Mouse (Mus musculus): ENCODE results near the gene Desi1. TPM values are rescaled to one million over a fixed set of nuclear protein-coding genes. Genes with fewer than 3 reads are reported as not detected.
"Not testable (repeated sequence)": the region's sequence is repeated elsewhere in the genome, so short reads cannot be mapped to it uniquely, and the experiment has no call there.

The Desi1 gene
- polyA plus RNA-seq, 1 experiment from 2014 or later: 27.5 TPM

DNA sequence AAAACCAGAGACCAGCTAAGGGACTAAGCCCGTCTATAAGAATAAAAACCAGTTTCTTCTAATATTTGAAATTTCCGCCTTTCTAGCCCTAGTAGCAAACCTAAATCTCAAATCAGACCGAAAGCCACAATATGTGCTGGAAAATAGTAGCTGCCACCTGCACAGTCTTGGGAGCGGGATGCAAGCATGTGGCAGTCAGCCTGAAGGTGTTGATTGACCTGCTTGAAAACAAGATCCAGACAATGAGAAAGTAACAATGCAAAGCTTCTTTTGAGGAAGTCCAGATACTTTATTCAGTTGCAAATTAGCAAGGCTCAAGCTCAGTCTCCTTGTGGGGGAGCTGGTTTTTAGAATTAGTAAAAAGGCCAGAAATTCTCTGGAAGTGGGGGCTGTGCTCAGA is 63.2 kb downstream of the Desi1 start:
- H3K36me3 ChIP-seq; H3K4me3 ChIP-seq; DNase-seq (ENCODE audit: low spot score); H3K27ac ChIP-seq; H3K27me3 ChIP-seq (ENCODE audit: insufficient read depth, poor library complexity, severe bottlenecking); H3K9me3 ChIP-seq; H3K4me1 ChIP-seq: not testable (repeated sequence)
- WGBS: 82% methylated on average over 4 of the region's 4 CpGs

GRCm38 (mm10) chr15:81969635-81970034 is 64.0 kb downstream of the Desi1 start:
- not testable (repeated sequence) for H3K36me3 ChIP-seq; H3K27me3 ChIP-seq (ENCODE audit: insufficient read depth, poor library complexity, severe bottlenecking); H3K4me3 ChIP-seq; H3K27ac ChIP-seq; DNase-seq (ENCODE audit: low spot score); H3K9me3 ChIP-seq; H3K4me1 ChIP-seq
- 76% methylated on average over 6 of the region's 6 CpGs for WGBS

GRCm38 (mm10) chr15:81969173-81969572 is 64.5 kb downstream of the Desi1 start:
- Histone ChIP-seq H3K27ac (no peak overlapping the region), H3K27me3 (ENCODE audit: insufficient read depth, poor library complexity, severe bottlenecking) (no peaks in the 10 kb centered on the region), H3K4me3 (no peak overlapping the region), H3K36me3 (no peaks in the 10 kb centered on the region), H3K9me3 (peaks cover 3% of the 10 kb centered on the region; the same call in 1 of the 2 replicates), H3K4me1 (no peaks in the 10 kb centered on the region)
- no peak for DNase-seq (ENCODE audit: low spot score)
- WGBS: 60% methylated on average over 7 of the region's 7 CpGs

DNA sequence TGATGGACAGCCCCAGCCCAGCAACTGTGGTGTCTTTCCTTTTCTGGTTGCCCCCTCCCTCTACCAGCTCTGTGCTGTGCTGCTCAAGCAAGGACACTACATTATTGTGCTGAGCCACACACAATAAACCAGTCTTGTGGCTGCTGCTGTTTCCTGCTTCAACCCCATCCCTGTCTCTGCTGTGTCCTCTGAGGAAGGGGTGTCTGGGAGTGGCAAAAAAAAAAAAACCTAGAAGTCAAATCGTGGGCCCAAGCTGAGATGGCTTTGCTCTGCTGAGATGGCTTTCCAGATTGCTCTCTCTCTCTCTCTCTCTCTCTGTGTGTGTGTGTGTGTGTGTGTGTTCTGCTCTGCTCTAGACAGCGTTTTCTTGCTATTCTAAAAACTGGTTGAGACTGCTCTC is 65.2 kb downstream of the Desi1 start:
- peaks cover 3% of the 10 kb centered on the region; the same call in 1 of the 2 replicates for H3K9me3 ChIP-seq
- H3K27ac ChIP-seq: no peak overlapping the region
- H3K4me3 ChIP-seq: no peak overlapping the region
- no peaks in the 10 kb centered on the region for H3K27me3 ChIP-seq (ENCODE audit: insufficient read depth, poor library complexity, severe bottlenecking)
- no peaks in the 10 kb centered on the region for H3K36me3 ChIP-seq
- no peak for DNase-seq (ENCODE audit: low spot score)
- WGBS: 59% methylated on average over 2 of the region's 2 CpGs
- H3K4me1 ChIP-seq: no peaks in the 10 kb centered on the region

DNA sequence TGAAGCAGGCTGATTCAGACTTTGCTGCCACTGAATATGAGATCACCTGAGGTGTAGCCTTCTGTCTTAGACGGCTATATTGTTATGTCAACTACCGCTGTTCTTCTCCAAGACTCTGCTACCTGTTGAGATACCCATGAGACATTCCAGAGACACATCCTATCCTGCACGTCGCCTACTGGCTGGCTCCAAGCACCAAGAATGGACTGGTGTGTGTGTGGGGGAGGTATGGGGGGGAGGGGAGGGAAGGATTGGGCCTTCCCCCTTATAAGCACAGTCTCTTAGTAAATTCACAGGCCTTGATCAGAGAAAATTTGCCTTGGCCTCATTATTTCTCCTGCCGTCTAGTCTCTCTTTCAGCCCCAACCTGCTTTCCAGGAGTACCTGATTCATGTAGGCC is 65.8 kb downstream of the Desi1 start:
- no peaks in the 10 kb centered on the region for H3K36me3 ChIP-seq
- no peak for DNase-seq (ENCODE audit: low spot score)
- no peak overlapping the region for H3K27ac ChIP-seq
- H3K27me3 ChIP-seq (ENCODE audit: insufficient read depth, poor library complexity, severe bottlenecking): no peaks in the 10 kb centered on the region
- H3K4me1 ChIP-seq: no peaks in the 10 kb centered on the region
- peaks cover 3% of the 10 kb centered on the region; the same call in 1 of the 2 replicates for H3K9me3 ChIP-seq
- H3K4me3 ChIP-seq: no peak overlapping the region
- WGBS: 82% methylated on average over 5 of the region's 5 CpGs

- no peaks in the 10 kb centered on the region for H3K4me1 ChIP-seq
- H3K27me3 ChIP-seq (ENCODE audit: insufficient read depth, poor library complexity, severe bottlenecking): no peaks in the 10 kb centered on the region
- DNase-seq (ENCODE audit: low spot score): no peak
- H3K27ac ChIP-seq: no peak overlapping the region
- H3K4me3 ChIP-seq: no peak overlapping the region
- no peaks in the 10 kb centered on the region for H3K9me3 ChIP-seq
- 74% methylated on average over 13 of the region's 14 CpGs for WGBS
- H3K36me3 ChIP-seq: no peaks in the 10 kb centered on the region
Observed at GRCm38 (mm10) chr15:81966062-81966829, 67.4 kb downstream of the Desi1 start.

DNA sequence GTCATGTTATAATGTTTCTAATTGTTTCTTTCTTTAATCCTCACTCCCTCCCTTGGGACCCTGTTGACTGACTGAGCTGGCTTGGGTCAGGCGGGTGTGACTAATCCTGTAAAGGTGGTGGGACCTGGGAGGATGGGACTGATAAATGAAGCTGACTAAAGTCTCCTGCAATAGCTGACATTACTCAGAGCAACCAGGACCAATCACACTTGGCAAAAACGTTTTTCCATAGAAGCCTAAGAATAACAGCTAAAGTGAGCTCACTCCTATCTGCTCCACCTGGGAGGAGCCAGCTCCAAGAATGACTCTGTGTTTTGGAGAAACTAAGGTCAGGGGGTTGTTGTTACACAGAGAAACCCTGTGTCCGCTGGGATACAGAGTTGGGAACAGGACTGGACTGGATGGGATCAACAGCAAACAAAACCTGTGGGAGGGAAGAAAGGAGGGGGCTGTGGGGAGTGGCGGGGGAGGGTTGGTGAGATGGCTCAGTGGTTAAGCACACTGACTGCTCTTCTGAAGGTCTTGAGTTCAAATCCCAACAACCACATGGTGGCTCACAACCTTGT is 68.6 kb downstream of the Desi1 start:
- no peak overlapping the region for H3K27ac ChIP-seq
- no peaks in the 10 kb centered on the region for H3K27me3 ChIP-seq (ENCODE audit: insufficient read depth, poor library complexity, severe bottlenecking)
- no peak for DNase-seq (ENCODE audit: low spot score)
- no peaks in the 10 kb centered on the region for H3K9me3 ChIP-seq
- WGBS: 55% methylated on average over 4 of the region's 4 CpGs
- peaks cover 6% of the 10 kb centered on the region; the same call in 1 of the 2 replicates for H3K4me1 ChIP-seq
- H3K36me3 ChIP-seq: no peaks in the 10 kb centered on the region
- no peak overlapping the region for H3K4me3 ChIP-seq

GRCm38 (mm10) chr15:81964262-81964661 is 69.4 kb downstream of the Desi1 start:
- DNase-seq (ENCODE audit: low spot score): no peak
- H3K4me3 ChIP-seq: no peak overlapping the region
- H3K27me3 ChIP-seq (ENCODE audit: insufficient read depth, poor library complexity, severe bottlenecking): no peaks in the 10 kb centered on the region
- no peak overlapping the region for H3K27ac ChIP-seq
- H3K36me3 ChIP-seq: no peaks in the 10 kb centered on the region
- H3K4me1 ChIP-seq: peaks cover 6% of the 10 kb centered on the region; the same call in 1 of the 2 replicates
- 53% methylated on average over 1 of the region's 1 CpGs for WGBS
- no peaks in the 10 kb centered on the region for H3K9me3 ChIP-seq

GRCm38 (mm10) chr15:81961078-81961451 is 72.6 kb downstream of the Desi1 start:
- H3K4me1 ChIP-seq: peaks cover 11% of the 10 kb centered on the region; the same call in 1 of the 2 replicates
- H3K27ac ChIP-seq: peak overlapping the region; percentile 78
- H3K4me3 ChIP-seq: peak overlapping the region; percentile 76
- no peak for DNase-seq (ENCODE audit: low spot score)
- no peaks in the 10 kb centered on the region for H3K36me3 ChIP-seq
- 0% methylated on average over 7 of the region's 8 CpGs for WGBS
- H3K27me3 ChIP-seq (ENCODE audit: insufficient read depth, poor library complexity, severe bottlenecking): no peaks in the 10 kb centered on the region
- H3K9me3 ChIP-seq: no peaks in the 10 kb centered on the region

GRCm38 (mm10) chr15:81960171-81961077 is 73.2 kb downstream of the Desi1 start, which contains the start of gene Pmm1:
Gene Pmm1, minus strand, starts transcription at chr15:81960930.
- Histone ChIP-seq H3K4me1 (peaks cover 11% of the 10 kb centered on the region; the same call in 1 of the 2 replicates), H3K9me3 (no peaks in the 10 kb centered on the region), H3K36me3 (no peaks in the 10 kb centered on the region; the same call in 1 of the 2 replicates), H3K4me3 (peak within 1 kb of the TSS; percentile 76), H3K27ac (peak within 1 kb of the TSS; percentile 85), H3K27me3 (ENCODE audit: insufficient read depth, poor library complexity, severe bottlenecking) (no peaks in the 10 kb centered on the region)
- peak; percentile 99 for DNase-seq (ENCODE audit: low spot score)
- under 1% methylated on average over 76 of the region's 77 CpGs for WGBS

GRCm38 (mm10) chr15:81958906-81959305 is 74.8 kb downstream of the Desi1 start:
- WGBS: 69% methylated on average over 3 of the region's 3 CpGs
- Histone ChIP-seq H3K9me3 (no peaks in the 10 kb centered on the region), H3K4me3 (no peak overlapping the region), H3K27ac (no peak overlapping the region), H3K36me3 (peaks cover 13% of the 10 kb centered on the region; the same call in 1 of the 2 replicates), H3K4me1 (peaks cover 11% of the 10 kb centered on the region; the same call in 1 of the 2 replicates), H3K27me3 (ENCODE audit: insufficient read depth, poor library complexity, severe bottlenecking) (no peaks in the 10 kb centered on the region)
- no peak for DNase-seq (ENCODE audit: low spot score)

GRCm38 (mm10) chr15:81957598-81957997 is 76.1 kb downstream of the Desi1 start:
- no peak overlapping the region for H3K27ac ChIP-seq
- WGBS: 80% methylated on average over 11 of the region's 11 CpGs
- no peak for DNase-seq (ENCODE audit: low spot score)
- no peak overlapping the region for H3K4me3 ChIP-seq
- H3K36me3 ChIP-seq: peaks cover 15% of the 10 kb centered on the region; the same call in 1 of the 2 replicates
- H3K9me3 ChIP-seq: no peaks in the 10 kb centered on the region
- no peaks in the 10 kb centered on the region for H3K27me3 ChIP-seq (ENCODE audit: insufficient read depth, poor library complexity, severe bottlenecking)
- peaks cover 11% of the 10 kb centered on the region; the same call in 1 of the 2 replicates for H3K4me1 ChIP-seq
